Mouse (Mus musculus): ENCODE results near the gene Pabpc6. TPM values are rescaled to one million over a fixed set of nuclear protein-coding genes. Genes with fewer than 3 reads are reported as not detected.

Pabpc6 gene
- not detected in 2 replicates for polyA plus RNA-seq (2014; fragmentation: Nextera tagmentation; extraction: Ambion mirVana)

DNA sequence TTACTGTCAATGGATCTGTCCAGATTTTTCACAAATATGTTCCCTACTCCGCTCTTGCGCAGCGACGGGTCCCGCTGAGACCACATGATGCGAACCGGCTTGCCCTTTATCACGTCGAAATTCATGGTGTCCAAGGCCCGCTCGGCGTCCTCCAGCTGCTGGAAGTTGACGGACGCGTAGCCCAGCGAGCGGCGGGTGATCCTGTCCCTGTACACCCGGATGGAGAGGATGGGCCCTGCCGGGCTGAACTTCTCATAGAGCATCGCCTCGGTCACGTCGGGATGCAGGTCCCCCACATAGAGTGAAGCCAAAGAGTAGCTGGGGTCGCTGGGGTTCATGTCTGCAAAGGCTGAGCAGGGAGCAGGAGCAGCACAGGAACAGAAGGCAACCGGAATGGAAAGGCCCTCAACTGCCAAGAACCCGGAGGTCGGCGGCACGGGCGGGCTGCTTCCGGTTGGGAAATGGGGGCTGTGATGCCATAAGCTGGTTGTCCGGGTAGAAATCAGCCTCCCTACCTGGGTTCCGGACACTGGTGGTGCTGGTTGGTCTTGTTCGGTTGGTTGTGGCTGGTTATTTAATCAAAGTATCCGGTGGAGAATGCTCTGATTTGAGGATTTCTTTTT lies at the start of gene Pabpc6:
Gene Pabpc6, minus strand, starts transcription at position 435 of the 623 bp plus-strand sequence.
- Histone ChIP-seq H3K4me3 (ENCODE audit: low read depth, low read length) (no peak within 1 kb of the TSS), H3K27ac (ENCODE audit: low read depth, low read length) (no peak within 1 kb of the TSS), H3K36me3 (ENCODE audit: control insufficient read depth, insufficient read depth, low read length) (no peaks in the 10 kb centered on the region), H3K9me3 (ENCODE audit: control insufficient read depth, low read length) (no peaks in the 10 kb centered on the region; the same call in 1 of the 2 replicates), H3K27me3 (ENCODE audit: control insufficient read depth, insufficient read depth, low read length) (no peaks in the 10 kb centered on the region), H3K4me2 (no peak within 1 kb of the TSS), H3K9ac (ENCODE audit: low read length) (no peak within 1 kb of the TSS), H3K4me1 (ENCODE audit: control insufficient read depth, insufficient read depth, low read length) (no peaks in the 10 kb centered on the region)
- no peak for ATAC-seq (ENCODE audit: low FRiP score)
- DNase-seq (ENCODE audit: low spot score, missing footprints), result no peak
- 94% methylated on average over 36 of the region's 36 CpGs for WGBS

GRCm38 (mm10) chr17:9710910-9711309 lies 41.4 kb upstream of the Pabpc6 start:
- ATAC-seq (ENCODE audit: low FRiP score), result no peak
- Histone ChIP-seq H3K36me3 (ENCODE audit: control insufficient read depth, insufficient read depth, low read length) (no peaks in the 10 kb centered on the region), H3K27ac (ENCODE audit: low read depth, low read length) (no peak overlapping the region), H3K4me1 (ENCODE audit: control insufficient read depth, insufficient read depth, low read length) (no peaks in the 10 kb centered on the region), H3K27me3 (ENCODE audit: control insufficient read depth, insufficient read depth, low read length) (no peaks in the 10 kb centered on the region), H3K4me3 (ENCODE audit: low read depth, low read length) (no peak overlapping the region), H3K9ac (ENCODE audit: low read length) (no peak overlapping the region), H3K4me2 (no peak overlapping the region), H3K9me3 (ENCODE audit: control insufficient read depth, low read length) (no peaks in the 10 kb centered on the region)
- whole genome bisulfite sequencing, result 86% methylated on average over 6 of the region's 6 CpGs
- peak; percentile 39 for DNase-seq (ENCODE audit: low spot score, missing footprints)

DNA sequence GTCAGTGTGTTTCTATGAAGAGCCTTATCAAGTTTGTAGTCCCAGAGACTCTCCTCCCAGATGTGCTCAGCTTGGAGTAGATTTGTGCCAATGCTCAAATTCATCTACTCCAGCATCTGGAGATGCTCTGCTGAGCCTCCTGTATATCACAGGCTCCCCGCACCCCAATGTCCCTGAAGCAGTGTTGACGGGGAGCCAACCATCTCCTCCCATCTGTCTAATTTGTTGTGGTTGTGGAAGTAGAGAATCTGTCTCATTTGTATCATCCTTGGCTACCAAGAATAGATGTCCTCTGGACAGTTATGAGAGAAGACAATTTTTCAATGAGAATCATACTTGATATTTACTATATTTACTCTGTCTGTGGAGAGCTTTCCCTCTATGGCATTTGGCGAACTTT lies 39.4 kb upstream of the Pabpc6 start:
- no peak overlapping the region for H3K27ac ChIP-seq (ENCODE audit: low read depth, low read length)
- no peak for ATAC-seq (ENCODE audit: low FRiP score)
- WGBS, result 87% methylated on average over 3 of the region's 3 CpGs

DNA sequence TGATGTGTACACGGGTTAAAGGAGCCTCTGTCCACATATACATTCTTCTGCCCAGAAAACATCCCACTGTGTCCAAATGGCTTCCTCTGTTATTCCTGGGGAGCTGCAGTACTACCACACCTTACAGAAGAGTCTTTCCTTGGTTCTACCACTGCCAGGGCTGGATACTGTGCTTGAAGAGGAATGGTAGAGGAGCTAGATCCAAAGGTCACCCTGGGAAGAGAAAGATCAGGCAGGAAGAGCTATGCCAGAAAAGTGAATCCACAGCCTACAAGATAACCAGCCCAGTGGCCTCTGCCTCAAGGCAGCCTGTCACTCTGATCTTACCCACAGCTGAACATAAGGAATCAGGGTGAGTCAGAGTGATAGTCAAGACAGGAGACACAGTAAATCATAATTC lies 37.8 kb upstream of the Pabpc6 start:
- ATAC-seq (ENCODE audit: low FRiP score), result no peak
- no peaks in the 10 kb centered on the region for H3K4me1 ChIP-seq (ENCODE audit: control insufficient read depth, insufficient read depth, low read length)
- WGBS, result 95% methylated on average over 1 of the region's 1 CpGs

More for the DNA sequence above, 39.4 kb upstream of the Pabpc6 start:
- no peaks in the 10 kb centered on the region for H3K9me3 ChIP-seq (ENCODE audit: control insufficient read depth, low read length)
- no peaks in the 10 kb centered on the region for H3K36me3 ChIP-seq (ENCODE audit: control insufficient read depth, insufficient read depth, low read length)
- H3K4me3 ChIP-seq (ENCODE audit: low read depth, low read length), result no peak overlapping the region
- no peak overlapping the region for H3K9ac ChIP-seq (ENCODE audit: low read length)
- no peaks in the 10 kb centered on the region for H3K27me3 ChIP-seq (ENCODE audit: control insufficient read depth, insufficient read depth, low read length)
- no peak overlapping the region for H3K4me2 ChIP-seq
- no peaks in the 10 kb centered on the region for H3K4me1 ChIP-seq (ENCODE audit: control insufficient read depth, insufficient read depth, low read length)
- DNase-seq (ENCODE audit: low spot score, missing footprints), result no peak

DNA sequence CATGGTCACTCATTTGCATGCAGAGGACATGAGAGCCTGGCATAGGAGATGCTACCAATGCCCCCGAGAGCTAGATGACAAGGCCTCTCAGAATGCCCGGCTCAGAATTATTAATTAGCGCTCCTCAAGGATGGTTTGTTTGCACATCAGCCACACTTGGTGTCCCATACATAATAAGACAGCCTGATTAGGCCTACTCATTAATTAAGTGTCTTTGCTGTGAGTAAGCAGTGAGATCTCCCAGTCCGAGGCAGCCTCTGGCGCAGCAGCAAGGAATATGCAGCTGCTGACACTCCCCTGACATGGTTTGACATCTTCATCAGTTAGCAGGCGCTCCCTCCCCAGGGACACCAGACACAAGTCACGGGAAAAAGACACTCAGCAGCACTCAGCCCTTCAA lies 28.2 kb upstream of the Pabpc6 start:
- WGBS, result 68% methylated on average over 7 of the region's 7 CpGs
- H3K27me3 ChIP-seq (ENCODE audit: control insufficient read depth, insufficient read depth, low read length), result no peaks in the 10 kb centered on the region
- no peaks in the 10 kb centered on the region for H3K9me3 ChIP-seq (ENCODE audit: control insufficient read depth, low read length)
- DNase-seq (ENCODE audit: low spot score, missing footprints) (peak; percentile 54), ATAC-seq (ENCODE audit: low FRiP score) (no peak)
- no peak overlapping the region for H3K27ac ChIP-seq (ENCODE audit: low read depth, low read length)
- H3K9ac ChIP-seq (ENCODE audit: low read length), result no peak overlapping the region
- no peaks in the 10 kb centered on the region for H3K36me3 ChIP-seq (ENCODE audit: control insufficient read depth, insufficient read depth, low read length)
- no peaks in the 10 kb centered on the region for H3K4me1 ChIP-seq (ENCODE audit: control insufficient read depth, insufficient read depth, low read length)
- H3K4me2 ChIP-seq, result no peak overlapping the region
- no peak overlapping the region for H3K4me3 ChIP-seq (ENCODE audit: low read depth, low read length)

More for the DNA sequence above, 37.8 kb upstream of the Pabpc6 start:
- Histone ChIP-seq H3K9ac (ENCODE audit: low read length) (no peak overlapping the region), H3K27me3 (ENCODE audit: control insufficient read depth, insufficient read depth, low read length) (no peaks in the 10 kb centered on the region), H3K4me2 (no peak overlapping the region), H3K36me3 (ENCODE audit: control insufficient read depth, insufficient read depth, low read length) (no peaks in the 10 kb centered on the region), H3K9me3 (ENCODE audit: control insufficient read depth, low read length) (no peaks in the 10 kb centered on the region), H3K4me3 (ENCODE audit: low read depth, low read length) (no peak overlapping the region), H3K27ac (ENCODE audit: low read depth, low read length) (no peak overlapping the region)
- peak; percentile 76 for DNase-seq (ENCODE audit: low spot score, missing footprints)

GRCm38 (mm10) chr17:9691251-9691650 lies 21.7 kb upstream of the Pabpc6 start:
- DNase-seq (ENCODE audit: low spot score, missing footprints) (peak; percentile 79), ATAC-seq (ENCODE audit: low FRiP score) (no peak)
- no peak overlapping the region for H3K9ac ChIP-seq (ENCODE audit: low read length)
- no peaks in the 10 kb centered on the region for H3K4me1 ChIP-seq (ENCODE audit: control insufficient read depth, insufficient read depth, low read length)
- WGBS, result 71% methylated on average over 4 of the region's 4 CpGs
- no peaks in the 10 kb centered on the region for H3K27me3 ChIP-seq (ENCODE audit: control insufficient read depth, insufficient read depth, low read length)
- H3K36me3 ChIP-seq (ENCODE audit: control insufficient read depth, insufficient read depth, low read length), result no peaks in the 10 kb centered on the region
- H3K27ac ChIP-seq (ENCODE audit: low read depth, low read length), result no peak overlapping the region
- no peak overlapping the region for H3K4me3 ChIP-seq (ENCODE audit: low read depth, low read length)
- no peak overlapping the region for H3K4me2 ChIP-seq
- H3K9me3 ChIP-seq (ENCODE audit: control insufficient read depth, low read length), result no peaks in the 10 kb centered on the region

- Histone ChIP-seq H3K27me3 (ENCODE audit: control insufficient read depth, insufficient read depth, low read length) (no peaks in the 10 kb centered on the region), H3K4me2 (no peak overlapping the region), H3K4me3 (ENCODE audit: low read depth, low read length) (no peak overlapping the region), H3K9ac (ENCODE audit: low read length) (no peak overlapping the region), H3K27ac (ENCODE audit: low read depth, low read length) (no peak overlapping the region), H3K4me1 (ENCODE audit: control insufficient read depth, insufficient read depth, low read length) (peaks cover 3% of the 10 kb centered on the region), H3K36me3 (ENCODE audit: control insufficient read depth, insufficient read depth, low read length) (no peaks in the 10 kb centered on the region), H3K9me3 (ENCODE audit: control insufficient read depth, low read length) (no peaks in the 10 kb centered on the region)
- ATAC-seq (ENCODE audit: low FRiP score) (no peak), DNase-seq (ENCODE audit: low spot score, missing footprints) (peak; percentile 10)
- 81% methylated on average over 4 of the region's 4 CpGs for WGBS
Observed at GRCm38 (mm10) chr17:9683539-9684155, 14.1 kb upstream of the Pabpc6 start.

GRCm38 (mm10) chr17:9680741-9681140 lies 11.2 kb upstream of the Pabpc6 start:
- no peak overlapping the region for H3K4me2 ChIP-seq
- 0 out of 2 replicates have a peak overlapping the region, but pooled peaks have one; percentile 4 for H3K9ac ChIP-seq (ENCODE audit: low read length)
- peaks cover 3% of the 10 kb centered on the region for H3K4me1 ChIP-seq (ENCODE audit: control insufficient read depth, insufficient read depth, low read length)
- H3K36me3 ChIP-seq (ENCODE audit: control insufficient read depth, insufficient read depth, low read length), result no peaks in the 10 kb centered on the region
- no peaks in the 10 kb centered on the region for H3K27me3 ChIP-seq (ENCODE audit: control insufficient read depth, insufficient read depth, low read length)
- H3K4me3 ChIP-seq (ENCODE audit: low read depth, low read length), result no peak overlapping the region
- ATAC-seq (ENCODE audit: low FRiP score) (0 out of 2 replicates have a peak, but pooled peaks have one; percentile 42), DNase-seq (ENCODE audit: low spot score, missing footprints) (peak; percentile 86)
- 67% methylated on average over 8 of the region's 8 CpGs for WGBS
- H3K9me3 ChIP-seq (ENCODE audit: control insufficient read depth, low read length), result no peaks in the 10 kb centered on the region
- 0 out of 2 replicates have a peak overlapping the region, but pooled peaks have one; percentile 25 for H3K27ac ChIP-seq (ENCODE audit: low read depth, low read length)

- Histone ChIP-seq H3K27me3 (ENCODE audit: control insufficient read depth, insufficient read depth, low read length) (no peaks in the 10 kb centered on the region), H3K9ac (ENCODE audit: low read length) (no peak overlapping the region), H3K4me2 (no peak overlapping the region), H3K4me1 (ENCODE audit: control insufficient read depth, insufficient read depth, low read length) (no peaks in the 10 kb centered on the region), H3K36me3 (ENCODE audit: control insufficient read depth, insufficient read depth, low read length) (no peaks in the 10 kb centered on the region), H3K4me3 (ENCODE audit: low read depth, low read length) (no peak overlapping the region), H3K9me3 (ENCODE audit: control insufficient read depth, low read length) (no peaks in the 10 kb centered on the region), H3K27ac (ENCODE audit: low read depth, low read length) (no peak overlapping the region)
- DNase-seq (ENCODE audit: low spot score, missing footprints) (no peak), ATAC-seq (ENCODE audit: low FRiP score) (no peak)
- WGBS, result 81% methylated on average over 6 of the region's 6 CpGs
Observed at GRCm38 (mm10) chr17:9675175-9675789, 5.8 kb upstream of the Pabpc6 start.

All from midbrain, embryonic 11.5 days (tissue).